ENCODE assay signal across 1 mouse cellular context in the genomic region with DNA sequence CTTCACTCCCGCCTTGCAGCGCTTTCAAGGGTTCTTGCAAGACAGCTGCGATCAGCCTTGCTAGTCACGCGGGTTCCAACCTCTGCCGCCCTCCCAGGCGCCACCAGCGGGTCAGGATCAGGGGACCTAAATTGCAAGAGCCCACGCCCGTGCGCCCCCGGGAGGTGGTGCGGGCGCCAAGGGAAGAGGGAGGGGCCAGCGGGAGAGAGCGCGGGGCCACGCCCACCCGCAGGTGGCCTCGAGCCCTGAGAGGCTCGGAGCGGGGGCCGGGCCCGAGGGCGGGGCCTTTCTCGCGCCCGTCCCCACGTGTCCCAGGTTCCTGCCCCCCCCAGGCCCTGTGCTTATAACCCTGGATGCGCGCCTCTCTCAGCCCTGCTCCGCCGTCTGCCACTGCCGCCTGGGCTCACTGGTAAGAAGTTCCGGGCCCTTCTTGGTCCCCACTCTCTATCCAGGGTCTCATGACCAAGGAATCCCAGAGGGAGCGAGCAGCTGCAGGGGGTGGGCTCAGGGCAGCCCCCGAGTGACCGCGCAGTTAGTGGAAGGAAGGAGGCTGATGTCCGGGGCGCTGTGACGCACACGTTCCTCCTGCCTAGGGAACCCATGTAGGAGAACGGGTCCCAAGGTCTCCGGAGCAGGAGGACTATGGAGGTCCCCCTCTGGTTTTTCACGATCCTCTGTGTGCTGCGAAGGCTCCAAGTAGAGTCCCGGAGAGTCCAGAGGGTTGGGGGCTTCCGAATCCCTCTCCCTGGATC.
TF ChIP-seq lines count a peak whose summit lies in the region.

A gene (plus strand): TSS at position 277 of the 752 bp plus-strand sequence.

TF ChIP-seq in CH12.LX, 34 proteins besides CTCF, POLR2A, EP300 and RAD21 (continued from another document):
- TF ChIP-seq ZKSCAN1 (IDR thresholded peaks at IDR 0.05; ENCODE audit: borderline replicate concordance, low read depth, low read length), result no peak
- TF ChIP-seq ELF1 (IDR thresholded peaks at IDR 0.05; ENCODE audit: low read depth, low read length), result peak; percentile 29; the same call in 1 of the 2 replicates
- TF ChIP-seq TBP (conservative IDR thresholded peaks at IDR 0.05; ENCODE audit: low read depth, low read length), result peak; percentile 69; the same call in 1 of the 2 replicates
- 0 out of 2 replicates have a peak, but pooled peaks have one; percentile 29 for TF ChIP-seq BHLHE40 (IDR thresholded peaks at IDR 0.05; ENCODE audit: low read depth, low read length)
- TF ChIP-seq ZNF384 (IDR thresholded peaks at IDR 0.05; ENCODE audit: low read depth, low read length), result no peak
- TF ChIP-seq ZMIZ1 (IDR thresholded peaks at IDR 0.05; ENCODE audit: low read depth, low read length), result peak; percentile 64; the same call in 1 of the 2 replicates
- TF ChIP-seq MAX (IDR thresholded peaks at IDR 0.05; ENCODE audit: low read length), result peak; percentile 79; the same call in 1 of the 2 replicates
- peak; percentile 56 for TF ChIP-seq TCF12 (IDR thresholded peaks at IDR 0.05; ENCODE audit: low read depth, low read length)
